Mouse (Mus musculus) E14TG2a.4 (cell line): Measurements from ENCODE around the gene Taok3.

Source experiments
- CTCF ChIP-seq: conservative IDR thresholded peaks from 2 replicates; pipeline ENCODE4 v1.5.1; 2014; ENCODE audit warnings: low read length
- NANOG ChIP-seq: IDR thresholded peaks from 2 replicates; pipeline ENCODE4 v1.6.1; 2014; ENCODE audit warnings: borderline replicate concordance, low read length, mixed read lengths
- POU5F1 ChIP-seq: IDR thresholded peaks from 2 replicates; pipeline ENCODE4 v1.6.1; 2014; ENCODE audit warnings: low read length, borderline replicate concordance

DNA sequence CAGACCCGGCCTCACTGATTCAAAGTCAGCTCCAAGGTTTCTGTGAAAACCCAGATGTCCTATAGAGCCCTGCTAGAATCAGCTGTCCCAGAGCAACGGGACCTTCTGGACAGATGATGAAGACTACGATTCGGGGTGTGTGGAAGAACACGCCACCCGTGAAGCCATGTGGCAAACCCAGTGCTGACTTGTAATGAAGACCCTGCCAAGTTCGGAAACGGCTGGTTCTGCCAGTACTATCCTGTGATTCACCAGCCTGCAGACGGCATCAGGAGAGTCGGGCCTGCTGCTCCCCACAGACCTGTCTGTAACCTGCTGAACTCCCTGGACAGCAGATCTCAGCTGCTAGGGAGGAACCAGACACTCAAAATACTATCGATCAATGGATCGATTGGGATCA is 15.6 kb upstream of the Taok3 start:
- TF ChIP-seq CTCF (no peak), NANOG (no peak), POU5F1 (no peak)
